Mouse (Mus musculus) intestine, postnatal 0 days (tissue): ENCODE measurements around the gene Emp2. TPM values are rescaled to one million over a fixed set of nuclear protein-coding genes. Genes with fewer than 3 reads are reported as not detected.

Experiments
- ATAC-seq: fragments of 200-750 bp; cut with Nextera tagmentation; 2 replicates; pipeline ENCODE4 v1.8.0; 2017; ENCODE audit warnings: mild to moderate bottlenecking, moderate TSS enrichment, moderate library complexity
- H3K27ac ChIP-seq: fragments of 300-500 bp; sonication (generic); 2 replicates; pipeline ENCODE4 v1.5.1; 2014; ENCODE audit warnings: mild to moderate bottlenecking, low read depth, low read length, moderate library complexity
- H3K27me3 ChIP-seq: fragments of 300-500 bp; sonication (generic); replicated peaks from 2 replicates; pipeline ENCODE4 v1.6.1; 2014; ENCODE audit warnings: low read length, mixed read lengths; ENCODE audit not compliant: control insufficient read depth, insufficient read depth
- H3K36me3 ChIP-seq: fragments of 300-500 bp; sonication (generic); 2 replicates; pipeline ENCODE4 v1.6.1; 2014; ENCODE audit warnings: mild to moderate bottlenecking, moderate library complexity; ENCODE audit not compliant: control insufficient read depth, insufficient read depth
- H3K4me1 ChIP-seq: fragments of 300-500 bp; sonication (generic); replicated peaks from 2 replicates; pipeline ENCODE4 v1.6.1; 2014; ENCODE audit warnings: antibody characterized with exemption, low read length, mixed read lengths; ENCODE audit not compliant: control insufficient read depth, insufficient read depth
- H3K4me2 ChIP-seq: fragments of 300-500 bp; sonication (generic); replicated peaks from 2 replicates; pipeline ENCODE4 v1.6.1; 2014; ENCODE audit warnings: low read depth, mild to moderate bottlenecking, moderate library complexity
- H3K4me3 ChIP-seq: fragments of 300-500 bp; sonication (generic); 2 replicates; pipeline ENCODE4 v1.5.1; 2014; ENCODE audit warnings: low read depth, low read length
- H3K9ac ChIP-seq: fragments of 300-500 bp; sonication (generic); 2 replicates; pipeline ENCODE4 v1.6.1; 2014; ENCODE audit warnings: mild to moderate bottlenecking, low read depth, low read length
- H3K9me3 ChIP-seq: fragments of 300-500 bp; sonication (generic); 2 replicates; pipeline ENCODE4 v1.6.1; 2016; ENCODE audit warnings: mixed run types; ENCODE audit not compliant: control insufficient read depth
- CTCF ChIP-seq: sonication (generic); IDR thresholded peaks from 2 replicates; pipeline ENCODE4 v1.5.1; 2016; ENCODE audit warnings: low read depth, mild to moderate bottlenecking, control low read depth, antibody characterized with exemption, moderate library complexity
- WGBS: fragments of 180-500 bp; shearing (Covaris S2); extraction: QIAGEN DNeasy Blood & Tissue Kit; methylation state at CpG from one replicate; pipeline ENCODE4 v1.1.7; 2014; 5-methylcytosine and 5-hydroxymethylcytosine counted together
- polyA plus RNA-seq: library from polyadenylated mRNA; unstranded; fragments of >200 nt; fragmentation: Nextera tagmentation; extraction: Ambion mirVana; gene quantifications from 2 replicates; pipeline ENCODE4 v1.2.1, GENCODE M21; 2015

Emp2 gene
- polyA plus RNA-seq, 1 experiment from 2014 or later = 8.7 TPM

DNA sequence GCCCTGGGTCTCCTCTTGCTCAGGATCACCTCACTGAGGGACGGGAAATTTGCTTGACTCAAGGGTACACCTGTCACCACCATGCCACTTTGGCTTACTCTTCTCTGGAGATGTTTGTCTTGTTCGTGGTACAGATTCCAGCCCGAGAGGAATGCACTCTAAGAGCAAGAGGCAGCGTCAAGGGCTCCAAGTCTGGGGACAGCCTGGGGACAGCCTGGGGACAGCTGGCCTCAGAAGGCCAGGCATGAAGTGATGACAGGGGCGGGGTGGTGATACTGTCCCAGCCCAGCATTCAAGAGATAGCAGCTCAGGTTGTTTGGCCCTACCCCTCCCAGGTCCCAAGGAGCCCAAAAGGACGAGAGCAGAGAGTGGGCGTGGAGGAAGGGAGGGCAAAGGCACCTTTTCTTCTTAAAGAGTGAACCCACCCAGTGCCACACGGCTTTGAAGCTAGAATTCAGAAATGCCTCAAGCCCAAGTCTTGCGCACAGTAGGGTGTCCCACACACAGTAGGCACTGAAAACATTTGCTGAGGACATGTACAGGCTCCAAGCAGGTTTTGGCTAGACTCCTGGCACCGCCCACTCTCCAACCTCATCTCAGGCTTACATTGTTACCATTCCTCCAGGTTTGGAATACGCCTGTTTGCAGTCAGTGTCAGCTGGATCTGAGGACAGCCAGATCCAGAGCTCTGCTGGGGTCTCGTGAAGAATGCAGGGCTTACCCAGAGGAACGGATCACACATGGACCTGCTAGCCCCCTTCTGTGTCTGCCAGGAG, 23.8 kb upstream of the Emp2 start:
- Histone ChIP-seq H3K36me3 (no peaks in the 10 kb centered on the region), H3K9me3 (no peaks in the 10 kb centered on the region), H3K4me1 (0 out of 2 replicates have a peak, but pooled peaks cover 2% of the 10 kb centered on the region), H3K27me3 (no peaks in the 10 kb centered on the region), H3K4me2 (no peak overlapping the region), H3K4me3 (no peak overlapping the region), H3K9ac (no peak overlapping the region), H3K27ac (no peak overlapping the region)
- no peak for ATAC-seq
- WGBS = 72% methylated on average over 13 of the region's 13 CpGs
- TF ChIP-seq CTCF = no peak

- no peaks in the 10 kb centered on the region for H3K27me3 ChIP-seq
- no peak for ATAC-seq
- no peak overlapping the region for H3K4me3 ChIP-seq
- 91% methylated on average over 19 of the region's 19 CpGs for WGBS
- no peaks in the 10 kb centered on the region for H3K9me3 ChIP-seq
- H3K36me3 ChIP-seq = no peaks in the 10 kb centered on the region
- H3K9ac ChIP-seq = no peak overlapping the region
- H3K27ac ChIP-seq = no peak overlapping the region
- 0 out of 2 replicates have a peak, but pooled peaks cover 2% of the 10 kb centered on the region for H3K4me1 ChIP-seq
- no peak for TF ChIP-seq CTCF
- H3K4me2 ChIP-seq = no peak overlapping the region
Measured at GRCm38 (mm10) chr16:10336454-10337421, 23.0 kb upstream of the Emp2 start.

GRCm38 (mm10) chr16:10335953-10336352, 22.2 kb upstream of the Emp2 start:
- Histone ChIP-seq H3K4me2 (no peak overlapping the region), H3K9ac (no peak overlapping the region), H3K27ac (no peak overlapping the region), H3K36me3 (no peaks in the 10 kb centered on the region), H3K4me3 (no peak overlapping the region), H3K9me3 (no peaks in the 10 kb centered on the region), H3K4me1 (0 out of 2 replicates have a peak, but pooled peaks cover 2% of the 10 kb centered on the region), H3K27me3 (no peaks in the 10 kb centered on the region)
- no peak for ATAC-seq
- no peak for TF ChIP-seq CTCF
- 77% methylated on average over 2 of the region's 2 CpGs for WGBS

GRCm38 (mm10) chr16:10332732-10333131, 19.0 kb upstream of the Emp2 start:
- Histone ChIP-seq H3K9ac (no peak overlapping the region), H3K36me3 (no peaks in the 10 kb centered on the region), H3K9me3 (no peaks in the 10 kb centered on the region), H3K27ac (no peak overlapping the region), H3K4me3 (no peak overlapping the region), H3K4me1 (0 out of 2 replicates have a peak, but pooled peaks cover 2% of the 10 kb centered on the region), H3K27me3 (no peaks in the 10 kb centered on the region), H3K4me2 (no peak overlapping the region)
- ATAC-seq = no peak
- 28% methylated on average over 7 of the region's 7 CpGs for WGBS
- no peak for TF ChIP-seq CTCF

- ATAC-seq = peak; percentile 71
- Histone ChIP-seq H3K4me2 (no peak overlapping the region), H3K4me3 (no peak overlapping the region), H3K4me1 (no peaks in the 10 kb centered on the region), H3K9me3 (no peaks in the 10 kb centered on the region), H3K27ac (no peak overlapping the region), H3K9ac (no peak overlapping the region), H3K27me3 (no peaks in the 10 kb centered on the region), H3K36me3 (no peaks in the 10 kb centered on the region)
- TF ChIP-seq CTCF = no peak
- WGBS = 52% methylated on average over 12 of the region's 12 CpGs
Measured at GRCm38 (mm10) chr16:10330586-10331495, 17.1 kb upstream of the Emp2 start.
